Mouse (Mus musculus) olfactory bulb, adult 2 months (tissue): ENCODE data around the gene Gabrg3.

Source experiments
- CTCF ChIP-seq: fragments of 200-500 bp; IDR thresholded peaks from 2 replicates; pipeline ENCODE4 v1.5.1; 2012; ENCODE audit warnings: low read depth, mild to moderate bottlenecking, low read length, moderate library complexity; ENCODE audit not compliant: insufficient read depth
- POLR2A ChIP-seq: fragments of 200-500 bp; IDR thresholded peaks from 2 replicates; pipeline ENCODE4 v1.6.1; 2012; ENCODE audit warnings: mild to moderate bottlenecking, low read depth, low read length, moderate library complexity; ENCODE audit not compliant: insufficient read depth

GRCm38 (mm10) chr7:57138072-57138704 is 248.8 kb downstream of the Gabrg3 start:
- TF ChIP-seq CTCF, result no peak
- no peak for TF ChIP-seq POLR2A
